Mouse (Mus musculus): ENCODE measurements around the gene Tmem182.

The Tmem182 gene

GRCm38 (mm10) chr1:40805351-40805750 lies at the start of gene Tmem182:
Tmem182 (plus strand) TSS chr1:40805601.
- no peak for DNase-seq (ENCODE audit: low spot score in 2 of 2)

- DNase-seq (ENCODE audit: low spot score in 2 of 2): no peak
These were observed 45.5 kb upstream of the Tmem182 start for GRCm38 (mm10) chr1:40759751-40760445.

GRCm38 (mm10) chr1:40764042-40764441 lies 41.4 kb upstream of the Tmem182 start:
- no peak for DNase-seq (ENCODE audit: low spot score in 2 of 2)

- DNase-seq (ENCODE audit: low spot score in 2 of 2): no peak
These were observed 40.6 kb upstream of the Tmem182 start for GRCm38 (mm10) chr1:40764701-40765275.

GRCm38 (mm10) chr1:40765521-40765920 lies 39.9 kb upstream of the Tmem182 start:
- DNase-seq (ENCODE audit: low spot score in 2 of 2): no peak

GRCm38 (mm10) chr1:40767588-40767987 lies 37.8 kb upstream of the Tmem182 start:
- peak in 1 of 2 experiments; percentile 58 for DNase-seq (ENCODE audit: low spot score in 2 of 2)

- peak in 1 of 2 experiments; percentile 40 for DNase-seq (ENCODE audit: low spot score in 2 of 2)
These were observed 36.8 kb upstream of the Tmem182 start for GRCm38 (mm10) chr1:40768606-40769005.

- no peak for DNase-seq (ENCODE audit: low spot score in 2 of 2)
These were observed 36.0 kb upstream of the Tmem182 start for GRCm38 (mm10) chr1:40769331-40769894.

- DNase-seq (ENCODE audit: low spot score in 2 of 2): no peak
These were observed 34.0 kb upstream of the Tmem182 start for GRCm38 (mm10) chr1:40771196-40771970.

- DNase-seq (ENCODE audit: low spot score in 2 of 2): no peak
These were observed 32.2 kb upstream of the Tmem182 start for GRCm38 (mm10) chr1:40773234-40773633.

- DNase-seq (ENCODE audit: low spot score in 2 of 2): no peak
These were observed 31.4 kb upstream of the Tmem182 start for GRCm38 (mm10) chr1:40774040-40774439.

- no peak for DNase-seq (ENCODE audit: low spot score in 2 of 2)
These were observed 29.3 kb upstream of the Tmem182 start for GRCm38 (mm10) chr1:40776102-40776501.

GRCm38 (mm10) chr1:40776763-40777162 lies 28.6 kb upstream of the Tmem182 start:
- DNase-seq (ENCODE audit: low spot score in 2 of 2): no peak

GRCm38 (mm10) chr1:40783450-40783849 lies 22.0 kb upstream of the Tmem182 start:
- DNase-seq (ENCODE audit: low spot score in 2 of 2): no peak

- DNase-seq (ENCODE audit: low spot score in 2 of 2): no peak
These were observed 21.1 kb upstream of the Tmem182 start for GRCm38 (mm10) chr1:40784306-40784705.

GRCm38 (mm10) chr1:40785876-40786445 lies 19.4 kb upstream of the Tmem182 start:
- no peak for DNase-seq (ENCODE audit: low spot score in 2 of 2)

- DNase-seq (ENCODE audit: low spot score in 2 of 2): no peak
These were observed 16.4 kb upstream of the Tmem182 start for GRCm38 (mm10) chr1:40788956-40789355.

GRCm38 (mm10) chr1:40789666-40790233 lies 15.7 kb upstream of the Tmem182 start:
- DNase-seq (ENCODE audit: low spot score in 2 of 2): no peak

GRCm38 (mm10) chr1:40790324-40791141 lies 14.9 kb upstream of the Tmem182 start, which contains the start of gene Mfsd9:
Mfsd9 (minus strand) TSS chr1:40790687.
- peak; percentile 93 to 98 for DNase-seq (ENCODE audit: low spot score in 2 of 2)

GRCm38 (mm10) chr1:40795508-40795907 lies 9.9 kb upstream of the Tmem182 start:
- DNase-seq (ENCODE audit: low spot score in 2 of 2): no peak

- DNase-seq (ENCODE audit: low spot score in 2 of 2): peak; percentile 43 to 79
These were observed 8.1 kb upstream of the Tmem182 start for GRCm38 (mm10) chr1:40797348-40797747.

Data from spleen, postnatal 4 days (tissue).